Mouse (Mus musculus) liver, embryonic 14.5 days (tissue): ENCODE measurements around the gene Brinp2.

Experiments
- CTCF ChIP-seq: IDR thresholded peaks from 2 replicates; pipeline ENCODE4 v1.5.1; 2016; ENCODE audit warnings: antibody characterized with exemption, low read depth, control low read depth
- EP300 ChIP-seq: IDR thresholded peaks from 2 replicates; pipeline ENCODE4 v1.6.1; 2016; ENCODE audit warnings: antibody characterized with exemption, low read depth

DNA sequence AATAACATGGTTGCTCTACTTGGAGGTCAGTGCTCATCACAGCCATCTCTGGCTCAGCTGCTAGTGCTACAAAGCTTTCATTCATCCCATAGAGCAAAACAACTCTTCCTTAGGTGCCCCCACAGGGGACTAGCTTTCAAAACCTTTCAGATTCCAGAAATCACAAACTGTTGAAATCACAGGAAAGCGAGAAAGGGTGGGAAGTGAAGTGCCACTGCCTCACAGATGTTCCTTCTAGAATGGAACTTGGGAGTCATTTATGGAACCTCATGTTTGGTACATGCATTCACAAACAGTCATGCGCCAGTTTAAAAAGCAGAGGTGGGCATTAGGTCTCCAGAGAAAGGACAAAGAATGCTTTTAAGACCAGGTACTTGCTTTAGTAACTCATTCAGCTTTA lies 40.9 kb upstream of the Brinp2 start:
- TF ChIP-seq CTCF = no peak
- no peak for TF ChIP-seq EP300
